Mouse (Mus musculus) layer of hippocampus, postnatal 36 days (tissue): ENCODE measurements at regions not wholly inside any gene's neighbourhood (a gene's known extent, or its start where the extent isn't known, plus 50 kb on each side); places are given as distances from the start of the nearest gene placed in this dataset.

Source experiments
- DNase-seq, 2 experiments: peaks; one replicate each; pipeline ENCODE4 v3.0.0; 2022

DNA sequence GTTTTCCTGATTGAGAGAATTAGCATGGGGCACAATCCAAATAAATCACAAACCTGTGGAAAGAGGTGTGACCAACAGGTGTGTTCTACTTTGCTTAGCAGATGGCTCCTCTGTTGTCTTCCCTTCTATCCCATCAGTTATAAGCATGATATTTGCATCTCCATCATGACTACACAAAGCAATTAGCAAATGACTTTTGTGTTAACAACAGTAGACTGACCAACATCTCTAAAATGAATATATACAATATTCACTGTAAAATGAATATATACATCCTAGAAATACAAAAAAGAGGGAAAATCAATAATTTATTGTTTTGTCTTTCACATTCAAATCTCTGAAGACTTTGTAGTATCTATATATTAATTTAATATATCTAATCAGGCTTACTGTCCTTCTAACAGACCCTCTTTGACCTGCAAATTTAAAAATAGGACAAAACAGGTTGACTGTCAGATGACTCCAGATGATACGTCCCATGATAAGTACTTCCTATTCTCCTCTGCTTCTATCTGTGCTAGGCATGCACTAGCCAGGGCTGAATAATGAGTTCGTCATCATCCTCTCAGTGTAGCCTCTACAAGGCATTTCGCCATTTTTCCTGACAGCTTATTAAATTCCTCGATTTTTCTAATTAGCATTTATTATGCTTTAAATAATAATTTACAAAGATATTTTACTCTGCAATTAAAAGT is 519.5 kb upstream of the Cited2 start:
- DNase-seq: no peak

DNA sequence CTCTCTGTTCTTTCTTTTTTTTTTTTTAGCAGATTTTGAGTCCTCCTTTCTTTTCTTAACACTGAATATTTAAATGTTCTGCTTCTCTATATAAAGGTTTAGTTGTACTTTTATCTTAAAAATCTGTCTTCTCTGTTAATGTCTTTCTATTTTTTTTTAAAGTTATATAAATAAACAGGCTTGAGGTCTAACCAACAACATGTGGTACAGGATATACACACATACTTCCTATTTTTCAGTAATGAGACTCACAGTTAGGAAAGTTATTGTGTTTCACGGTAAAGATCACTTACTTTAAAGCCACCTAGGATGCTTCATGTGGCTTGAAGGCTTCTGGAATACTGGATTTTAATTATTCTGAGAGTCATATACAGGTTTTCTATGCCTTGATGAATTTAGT is 518.9 kb upstream of the Cited2 start:
- no peak for DNase-seq

DNA sequence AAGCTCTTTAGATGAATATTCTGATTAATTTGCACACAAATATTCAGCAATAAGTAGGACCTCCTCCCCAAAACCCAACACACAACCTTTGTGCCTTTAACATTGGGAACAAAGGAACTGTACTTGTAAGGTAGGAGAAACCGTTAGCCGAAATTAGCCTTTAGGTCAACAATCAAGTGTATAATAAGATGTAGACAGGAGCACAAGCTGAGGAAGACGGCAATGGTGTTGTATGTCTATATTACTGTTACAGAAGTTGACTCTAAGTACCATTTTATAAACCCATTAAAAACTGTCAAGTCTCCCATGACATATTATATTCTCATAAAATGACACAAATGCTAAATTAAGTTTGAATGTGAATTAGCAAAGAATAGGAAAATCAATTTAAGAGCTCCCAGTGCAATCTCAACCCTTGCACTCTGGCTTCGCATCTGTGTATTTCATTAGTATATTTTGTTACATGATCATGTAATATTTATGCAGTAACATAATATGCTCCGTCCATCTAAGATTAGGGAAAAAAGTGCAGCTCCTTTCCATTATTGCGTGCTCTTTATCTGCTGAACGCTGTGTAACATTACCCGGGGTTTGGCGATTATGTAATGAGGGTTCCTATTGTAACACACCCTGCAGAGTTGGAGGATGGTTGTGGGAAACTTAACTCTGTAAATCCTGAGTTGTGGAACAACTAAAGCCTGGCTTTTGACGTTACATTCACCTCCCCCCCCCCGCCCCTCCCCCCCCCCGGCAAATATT is 510.3 kb upstream of the Cited2 start:
- DNase-seq: no peak

DNA sequence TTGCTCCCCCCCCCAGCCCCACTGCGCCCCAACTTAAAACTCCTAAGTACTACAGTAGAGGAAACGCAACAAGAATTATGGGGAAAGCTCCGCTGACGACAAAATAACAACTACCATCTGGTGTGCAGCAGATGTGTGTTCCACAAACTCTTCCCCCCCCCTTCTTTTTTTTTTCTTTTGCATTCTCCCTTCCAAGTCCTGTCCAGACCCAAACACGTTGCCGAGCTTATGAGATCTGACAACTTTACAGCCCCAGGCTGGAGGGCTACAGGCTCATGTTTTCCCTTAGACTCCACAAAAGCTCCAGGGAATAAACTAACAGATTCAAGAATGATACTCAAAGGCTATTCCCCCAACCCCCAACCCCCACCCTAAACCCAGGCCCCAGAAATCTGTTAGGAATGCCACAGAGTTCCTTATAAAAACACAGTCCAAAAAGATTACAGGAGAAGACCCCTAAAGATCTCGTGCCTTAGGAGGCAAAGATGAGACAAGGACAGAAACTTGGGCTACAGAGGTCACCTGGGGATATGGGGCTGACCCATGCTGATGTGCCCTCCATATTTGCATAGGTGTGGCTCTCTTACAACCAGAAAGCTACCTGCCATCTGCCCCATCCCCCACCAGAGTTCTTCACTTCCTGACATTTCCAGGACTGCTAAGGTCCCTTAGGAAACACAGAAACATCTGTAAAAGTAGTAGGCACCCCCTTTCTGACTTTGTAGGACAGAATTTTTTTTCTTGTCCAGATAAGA is 509.5 kb upstream of the Cited2 start:
- peak in 1 of 2 experiments; percentile 19 for DNase-seq

DNA sequence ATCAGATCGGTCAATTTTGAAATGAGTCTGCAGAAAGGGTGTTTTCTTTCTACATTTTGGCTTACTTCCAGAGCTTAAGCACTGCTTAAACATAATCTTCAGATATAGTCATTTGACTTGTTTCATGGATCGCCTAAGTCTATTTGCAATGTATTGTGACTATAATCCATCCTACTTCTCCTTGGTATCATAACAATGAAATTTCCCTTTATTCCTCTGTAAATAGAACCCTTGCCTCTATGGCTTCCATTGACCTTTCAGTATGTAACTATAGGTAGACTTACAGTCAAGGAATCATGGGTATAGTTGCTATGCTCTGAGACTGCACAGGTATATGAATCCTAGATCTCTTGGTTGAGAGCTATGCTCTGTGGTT is 509.0 kb upstream of the Cited2 start:
- no peak for DNase-seq

DNA sequence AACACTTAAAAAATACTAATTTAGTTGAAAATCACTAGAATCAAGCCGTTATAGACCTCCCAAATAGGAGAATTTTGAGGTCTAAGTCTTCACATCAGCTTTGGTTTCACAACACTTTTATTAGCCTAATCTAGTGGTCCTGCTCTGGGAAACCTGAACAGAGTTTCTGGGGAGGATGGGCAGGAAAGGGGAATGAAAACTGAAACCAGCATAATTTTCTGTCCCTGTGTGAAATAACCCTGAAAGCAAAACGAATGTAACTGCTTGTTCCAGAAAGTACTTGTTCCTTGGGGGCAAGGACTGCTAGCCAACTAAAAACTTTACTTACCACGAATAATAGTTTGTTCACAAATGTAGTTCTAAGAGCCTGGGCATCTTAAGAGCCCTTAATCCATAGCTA is 508.0 kb upstream of the Cited2 start:
- DNase-seq: no peak

DNA sequence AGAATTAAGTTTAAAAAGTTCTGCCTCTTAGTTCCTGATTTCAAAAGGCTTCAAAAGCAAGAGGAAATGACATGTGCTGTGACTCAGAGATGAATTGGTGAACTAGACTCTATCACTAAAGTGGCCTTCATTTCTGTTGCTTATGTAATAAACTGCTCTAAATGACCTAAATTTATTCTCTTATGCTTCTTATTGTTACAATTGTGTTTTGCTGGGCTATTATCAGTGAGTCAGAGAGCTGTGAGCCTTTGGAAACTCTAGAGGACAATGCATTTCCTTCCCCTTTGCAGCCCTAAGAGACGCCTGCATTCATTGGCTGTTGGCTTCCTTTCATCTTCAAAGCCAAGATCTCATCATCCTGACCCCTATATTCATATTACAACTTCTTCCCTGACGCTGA is 501.5 kb upstream of the Cited2 start:
- DNase-seq: no peak

DNA sequence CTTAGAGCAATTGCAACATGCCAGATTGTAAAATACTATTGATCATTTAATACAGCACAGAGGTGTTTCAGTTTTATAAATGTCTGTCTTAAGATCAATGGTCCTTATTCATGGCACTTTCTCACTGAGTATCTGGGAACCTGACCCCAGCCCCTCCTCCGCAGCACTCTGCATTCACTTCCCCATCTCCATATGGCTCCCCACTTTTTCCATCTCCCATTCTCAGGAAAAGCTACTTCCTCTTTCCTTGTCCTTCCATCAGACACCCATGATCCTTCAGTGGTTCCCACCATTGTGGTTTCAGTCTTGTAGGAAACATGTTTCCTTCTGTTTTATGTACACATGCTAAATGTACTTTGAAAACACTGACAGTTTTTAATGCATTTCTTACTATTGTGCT is 497.3 kb upstream of the Cited2 start:
- DNase-seq: no peak

DNA sequence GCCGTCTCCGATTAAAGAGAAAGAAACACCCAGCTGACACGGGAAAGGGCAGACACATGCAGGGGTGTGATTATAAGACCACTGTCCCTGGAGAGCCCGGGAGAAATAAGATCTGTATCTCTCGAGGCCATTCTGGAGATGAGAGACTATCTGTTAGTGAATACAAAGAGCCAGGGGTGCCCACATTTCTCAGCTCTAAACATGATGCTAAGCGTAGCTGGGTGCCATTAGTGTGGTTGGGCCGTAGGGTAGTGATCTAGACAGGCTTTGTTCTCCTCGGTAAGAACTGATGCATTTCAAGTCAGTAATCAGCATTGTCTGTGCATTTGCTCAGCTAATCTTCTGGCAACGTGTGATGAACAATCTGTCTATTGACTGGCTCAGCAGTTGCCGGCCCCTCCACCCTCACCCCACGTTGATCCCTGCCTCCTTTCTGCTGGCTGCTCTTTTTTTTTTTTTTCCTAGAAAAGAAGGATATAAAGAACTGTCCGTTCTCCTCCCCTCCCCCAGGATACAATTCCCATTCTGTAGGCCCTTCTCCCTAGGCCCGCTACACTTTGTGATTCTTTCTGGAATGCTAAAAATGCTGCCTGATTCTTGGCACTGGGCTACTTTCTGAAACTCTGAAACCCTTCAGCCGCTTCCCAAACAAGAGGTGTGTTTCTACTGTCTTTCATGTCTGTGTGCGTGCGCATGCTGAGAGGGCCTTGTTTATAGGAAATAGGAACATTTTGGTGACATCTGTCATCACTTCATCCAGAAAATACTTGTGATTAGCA is 492.8 kb upstream of the Cited2 start:
- DNase-seq: peak in 1 of 2 experiments; percentile 11

DNA sequence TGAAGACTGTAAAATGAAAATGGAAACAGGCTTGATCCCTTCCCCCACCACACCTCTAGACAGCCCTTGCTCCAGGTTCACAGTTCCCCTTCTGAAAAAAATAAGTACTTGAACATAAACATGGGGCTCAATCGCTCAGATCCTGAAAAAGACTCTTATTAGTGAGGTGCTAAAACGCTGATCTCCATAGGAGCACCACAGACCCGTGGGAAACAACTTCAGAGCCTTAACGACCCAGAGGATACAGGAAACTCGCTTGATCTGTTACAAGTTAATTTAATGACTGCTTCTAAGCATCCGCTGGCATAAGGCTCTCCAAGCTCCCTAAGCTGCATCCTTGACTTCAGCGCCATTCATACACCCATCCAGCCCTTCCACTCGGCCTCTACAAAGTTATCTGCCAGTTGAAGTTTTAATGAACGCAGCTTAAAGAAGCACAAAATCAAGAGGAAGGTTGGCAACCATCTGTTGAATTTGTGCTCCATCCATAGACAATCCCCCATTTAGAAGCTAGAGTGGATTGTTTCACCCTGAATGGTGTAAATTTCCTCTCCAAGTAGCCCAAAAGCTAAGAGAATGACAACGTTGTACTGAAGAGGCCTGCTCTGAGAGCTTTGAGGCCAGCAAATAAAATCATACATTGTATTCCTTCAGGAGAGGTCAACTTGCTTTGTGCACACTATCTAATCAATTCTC is 486.9 kb upstream of the Cited2 start:
- no peak for DNase-seq

DNA sequence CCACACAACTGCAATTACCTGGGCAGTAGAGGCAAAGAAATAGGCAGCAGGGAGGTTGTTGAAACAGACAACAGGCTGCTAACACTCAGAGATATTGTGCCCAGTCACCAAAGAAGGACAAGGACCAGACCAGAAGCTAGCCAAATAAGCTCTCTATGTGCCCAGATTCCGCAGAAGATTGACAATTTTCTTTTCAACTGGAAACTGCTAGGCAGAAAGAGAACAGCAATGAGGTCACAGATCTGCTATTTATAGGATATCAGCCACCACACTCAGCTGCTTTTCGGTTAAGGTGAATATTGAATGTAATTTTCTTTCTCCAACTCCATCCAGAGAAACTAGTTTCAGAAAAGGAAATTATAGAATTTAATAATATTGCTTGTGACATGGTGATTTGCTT is 486.3 kb upstream of the Cited2 start:
- no peak for DNase-seq

DNA sequence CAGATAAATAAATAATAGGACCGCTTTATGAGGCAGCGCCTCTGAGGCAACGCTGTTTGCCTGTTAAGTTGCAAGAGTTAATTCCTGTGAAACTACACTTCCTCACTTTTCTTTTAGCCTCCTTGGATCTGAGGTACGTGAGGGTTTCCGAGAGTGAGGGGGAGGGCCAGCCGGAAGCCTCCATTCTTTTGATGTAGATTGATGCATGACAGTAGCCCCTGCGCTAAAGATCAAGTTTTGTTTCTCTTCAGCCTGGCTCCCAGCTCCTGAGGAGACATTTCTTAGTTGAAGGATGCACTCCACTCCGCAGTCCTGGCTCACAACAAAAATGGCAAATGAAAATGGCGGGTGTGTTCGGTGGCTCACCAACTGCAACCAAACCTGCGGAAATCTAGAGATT is 485.6 kb upstream of the Cited2 start:
- no peak for DNase-seq

DNA sequence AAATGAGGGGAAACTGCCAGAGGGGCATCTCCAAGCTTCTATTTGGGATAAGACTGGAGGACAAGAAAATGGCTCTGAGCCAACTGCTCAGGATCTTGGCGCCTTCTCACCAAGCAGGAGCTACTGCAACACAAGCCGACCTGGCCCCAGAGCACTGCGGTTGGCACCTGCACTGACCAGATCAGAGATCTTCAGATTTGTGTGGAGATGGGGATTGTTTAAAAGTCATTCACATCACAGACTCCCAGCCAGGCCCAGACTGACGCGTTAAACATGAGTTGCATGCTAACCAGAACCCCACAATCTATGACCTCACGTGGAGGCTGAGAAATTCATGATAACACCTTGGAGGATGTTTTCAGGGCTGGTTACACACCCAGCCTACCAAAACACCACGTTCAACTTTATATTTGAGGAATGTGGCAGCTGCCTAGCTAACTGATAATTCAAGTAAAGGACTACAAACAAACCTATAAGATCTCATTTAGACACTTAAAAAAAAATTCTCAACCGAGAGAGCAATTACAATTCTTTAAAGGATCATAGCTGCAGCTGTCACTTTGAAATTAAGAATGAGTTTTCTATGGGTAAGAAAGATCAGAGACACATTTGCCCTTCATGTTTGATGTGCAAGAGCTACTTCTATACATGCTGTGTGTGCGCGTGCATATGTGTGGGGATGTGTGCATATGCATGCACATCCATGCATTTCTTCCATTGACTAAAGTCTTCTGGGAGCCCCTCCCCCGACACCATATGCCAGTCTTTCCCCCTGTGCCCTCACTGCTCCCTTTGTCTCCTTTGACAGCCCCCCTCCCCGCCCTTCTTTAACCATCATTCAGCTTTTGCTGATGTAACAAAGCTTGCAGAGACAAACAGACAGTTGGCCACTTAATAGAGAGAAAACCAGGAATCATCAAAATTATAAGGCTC is 484.8 kb upstream of the Cited2 start:
- no peak for DNase-seq

DNA sequence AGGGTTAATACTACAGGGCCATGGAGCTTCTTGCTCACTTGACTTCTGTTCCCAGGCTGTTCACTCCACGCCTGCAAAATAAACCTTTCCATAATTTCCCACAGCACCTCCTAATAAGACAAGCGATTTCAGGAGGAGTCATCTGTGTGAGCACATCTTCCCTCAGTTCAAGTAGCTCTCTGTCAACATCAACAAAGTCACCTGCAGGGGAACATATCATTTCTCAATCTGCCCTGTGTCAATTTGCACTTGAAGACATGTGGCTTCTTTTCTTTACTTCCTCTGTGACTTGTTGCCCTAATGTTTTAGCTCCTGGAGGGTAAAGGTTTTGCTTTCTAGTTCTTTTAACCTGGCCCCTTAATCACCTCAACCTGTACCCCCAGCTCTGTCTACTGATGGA is 474.7 kb upstream of the Cited2 start:
- DNase-seq: no peak

DNA sequence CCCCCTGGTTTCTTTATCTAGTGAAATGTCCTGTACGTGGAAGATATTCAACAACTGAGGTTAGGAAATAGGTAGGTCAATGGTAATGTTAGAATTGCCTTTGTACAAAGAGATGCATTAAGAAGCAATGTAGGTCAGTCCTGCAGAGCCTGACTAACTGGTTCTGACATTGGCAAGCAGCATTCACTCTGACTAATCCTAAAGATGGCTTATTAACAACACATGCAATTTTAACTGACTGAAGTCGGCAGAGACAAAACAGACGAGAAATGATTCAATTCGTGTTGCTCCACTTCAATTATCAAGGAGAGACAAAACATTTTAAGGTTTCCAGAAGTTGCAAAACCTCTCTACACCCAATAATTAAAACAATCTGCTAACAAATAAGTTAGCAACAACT is 470.0 kb upstream of the Cited2 start:
- no peak for DNase-seq

DNA sequence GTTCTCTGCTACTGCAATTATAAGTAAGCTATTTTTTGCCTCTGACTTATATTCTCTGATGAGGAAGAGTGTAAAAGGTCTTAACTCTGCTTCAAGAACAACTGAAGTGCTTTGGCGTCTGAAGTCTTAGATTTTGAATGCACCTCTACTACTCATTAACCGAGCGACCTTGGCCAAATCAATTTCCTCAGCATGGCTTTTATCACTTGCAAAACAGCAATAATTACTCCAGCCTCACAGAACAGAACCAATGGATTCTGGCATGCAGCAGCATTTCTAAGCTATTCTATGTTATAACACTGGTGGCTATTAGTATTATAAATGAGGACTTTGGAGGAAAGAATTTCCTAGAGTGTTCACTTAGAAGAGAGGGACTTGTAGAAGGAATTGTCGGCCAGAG is 462.9 kb upstream of the Cited2 start:
- DNase-seq: no peak

DNA sequence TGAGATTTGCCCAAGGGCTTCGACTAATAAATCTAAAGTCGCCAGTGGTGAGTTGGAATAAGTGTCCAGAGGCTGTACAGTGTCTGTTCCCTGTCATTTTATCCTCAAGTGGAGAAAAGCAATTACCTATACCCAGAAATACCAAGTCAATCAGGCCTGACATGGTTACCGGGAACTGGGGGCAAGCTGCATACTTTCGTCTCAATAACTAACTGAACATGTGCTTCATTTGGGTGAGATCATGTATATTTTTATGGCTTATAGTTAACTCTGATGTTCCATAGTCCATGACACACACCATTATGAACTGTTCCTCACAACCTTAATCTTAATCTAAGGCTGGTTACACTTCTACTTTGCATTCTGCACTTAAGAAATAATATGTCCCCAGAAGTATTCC is 462.4 kb upstream of the Cited2 start:
- DNase-seq: no peak

DNA sequence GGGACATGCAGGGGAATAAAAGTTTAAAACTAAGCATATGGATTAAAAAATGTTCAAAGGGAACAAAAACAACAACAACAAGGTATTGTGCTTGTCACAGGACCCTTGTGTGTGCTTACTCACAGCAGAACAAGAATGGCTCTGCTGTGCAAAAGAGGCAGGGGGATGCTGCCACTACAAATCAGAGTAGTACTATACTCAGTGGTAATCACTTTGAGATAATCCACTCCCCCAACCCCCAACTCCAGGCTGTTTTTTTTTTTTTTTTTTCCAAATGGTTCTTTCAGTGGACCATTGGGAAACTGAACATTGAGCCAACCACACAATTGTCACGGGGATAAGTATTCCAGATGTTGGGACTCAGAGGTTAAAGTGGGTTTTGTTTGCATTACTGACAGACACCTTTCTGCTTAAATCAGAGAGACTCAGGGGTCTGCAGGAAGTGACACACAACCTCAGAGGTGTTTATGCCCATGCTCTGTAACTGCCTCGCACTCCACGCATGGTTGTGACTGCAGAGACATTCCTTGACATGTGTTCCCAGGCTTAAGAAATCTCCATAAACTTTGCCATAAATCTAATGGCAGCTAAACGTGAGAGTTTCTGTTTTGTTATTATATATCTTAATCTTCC is 461.7 kb upstream of the Cited2 start:
- no peak for DNase-seq

DNA sequence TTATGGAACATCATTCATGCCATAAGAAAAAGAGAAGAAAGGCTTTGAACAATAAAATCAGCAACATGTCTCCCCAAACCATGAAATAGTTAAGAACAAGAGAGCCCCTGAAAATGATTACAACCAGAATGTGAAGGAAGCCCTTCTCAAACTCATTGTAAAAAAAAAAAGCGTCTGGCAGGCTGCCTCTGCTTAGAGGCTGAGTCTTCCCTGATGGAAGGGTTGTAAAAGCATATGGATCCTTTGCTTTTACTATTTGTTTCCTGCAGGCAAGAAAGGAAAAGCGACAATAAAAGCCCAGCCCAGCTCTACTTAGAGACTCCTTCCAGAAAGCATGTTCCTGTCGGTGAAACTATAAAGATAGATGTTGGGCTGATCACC is 461.2 kb upstream of the Cited2 start:
- no peak for DNase-seq

DNA sequence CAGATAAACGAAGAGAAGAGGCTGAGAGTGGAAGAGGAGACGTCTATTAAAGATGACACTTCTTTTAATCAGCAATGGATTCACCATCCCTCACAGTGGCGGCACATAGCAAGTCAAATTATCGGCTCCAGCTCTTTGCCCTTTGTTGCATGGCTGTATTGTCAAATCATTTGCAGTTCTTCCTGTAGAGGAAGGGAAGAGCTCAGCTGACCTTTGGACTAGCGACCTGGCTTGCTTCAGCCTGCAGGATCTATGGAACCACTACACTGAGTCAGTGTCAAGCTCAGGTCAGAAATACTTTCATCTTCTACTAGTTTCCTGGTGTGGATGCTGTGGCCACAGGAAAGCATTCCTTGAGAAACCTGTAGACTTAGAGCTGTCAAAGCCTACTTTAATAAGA is 450.4 kb upstream of the Cited2 start:
- no peak for DNase-seq

DNA sequence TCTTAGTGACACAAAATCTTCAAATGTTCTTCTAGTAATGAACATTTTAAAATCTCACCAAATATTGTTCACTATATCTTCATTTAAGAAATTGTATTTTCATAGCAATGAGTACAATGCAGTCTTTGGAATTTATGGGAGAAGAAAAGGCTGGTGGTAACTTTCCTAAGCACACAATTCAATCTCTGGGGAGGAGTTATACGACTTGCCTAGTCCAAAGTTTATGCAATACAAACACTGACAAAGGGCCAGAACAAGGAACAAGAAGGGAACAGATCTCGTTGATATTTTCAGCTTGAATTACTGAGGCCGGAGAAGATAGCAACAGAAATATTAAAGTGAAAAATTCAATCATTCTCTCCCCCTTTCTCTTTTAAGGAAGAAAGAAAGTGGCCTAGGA is 449.2 kb upstream of the Cited2 start:
- no peak for DNase-seq
